In genomic region chr3:30226928-30227370, GRCm38 (mm10) we compare ENCODE assay signal across 8 mouse cellular contexts.
DNase-seq lines count a peak whose midpoint lies in the region; ATAC-seq and TF ChIP-seq lines count a peak whose summit lies in the region.

No protein-coding gene starts in this region.

- no peak overlapping the region for H3K9ac ChIP-seq in embryonic facial prominence, embryonic 14.5 days (ENCODE audit: low read depth, low read length)
- no peak overlapping the region for H3K9ac ChIP-seq in kidney, embryonic 14.5 days (ENCODE audit: low read depth, low read length)
- no peak overlapping the region for H3K9ac ChIP-seq in midbrain, embryonic 11.5 days (ENCODE audit: low read length)

- no peak overlapping the region for H3K27ac ChIP-seq in embryonic facial prominence, embryonic 14.5 days (replicated peaks; ENCODE audit: low read depth, low read length)
- H3K27ac ChIP-seq in kidney, embryonic 14.5 days (ENCODE audit: low read depth, low read length): no peak overlapping the region
- H3K27ac ChIP-seq in midbrain, embryonic 11.5 days (ENCODE audit: low read depth, low read length): no peak overlapping the region
- no peak overlapping the region for H3K27ac ChIP-seq in layer of hippocampus, adult 2 months

- DNase-seq in adrenal gland, postnatal 14 days: peak; percentile 13
- no peak for DNase-seq in adrenal gland, postnatal 4 days (ENCODE audit: low spot score in 2 of 2)
- peak; percentile 79 for DNase-seq in embryonic facial prominence, embryonic 14.5 days (ENCODE audit: low spot score)
- DNase-seq in midbrain, embryonic 11.5 days (ENCODE audit: low spot score, missing footprints): peak; percentile 93
- DNase-seq in spleen, postnatal 14 days (ENCODE audit: low spot score in 2 of 2): no peak
- no peak for DNase-seq in layer of hippocampus, adult 2 months (ENCODE audit: low spot score in 2 of 2)

- no peak overlapping the region for H3K4me3 ChIP-seq in embryonic facial prominence, embryonic 14.5 days (ENCODE audit: low read depth, low read length)
- no peak overlapping the region for H3K4me3 ChIP-seq in kidney, embryonic 14.5 days (ENCODE audit: low read length)
- H3K4me3 ChIP-seq in midbrain, embryonic 11.5 days (ENCODE audit: low read depth, low read length): no peak overlapping the region
- no peak overlapping the region for H3K4me3 ChIP-seq in layer of hippocampus, adult 2 months

- ATAC-seq in embryonic facial prominence, embryonic 14.5 days (ENCODE audit: low read depth): peak; percentile 85
- ATAC-seq in kidney, embryonic 14.5 days (ENCODE audit: low FRiP score, low TSS enrichment): peak; percentile 80
- ATAC-seq in midbrain, embryonic 11.5 days (ENCODE audit: low FRiP score): peak; percentile 92
- ATAC-seq in megakaryocyte, adult 5-6 weeks (ENCODE audit: poor library complexity, severe bottlenecking): no peak

- TF ChIP-seq CTCF in layer of hippocampus, adult 2 months (conservative IDR thresholded peaks at IDR 0.05): no peak

- no peaks in the 10 kb centered on the region for H3K36me3 ChIP-seq in embryonic facial prominence, embryonic 14.5 days (ENCODE audit: control insufficient read depth, insufficient read depth, low read length)
- no peaks in the 10 kb centered on the region for H3K36me3 ChIP-seq in kidney, embryonic 14.5 days (ENCODE audit: control insufficient read depth, insufficient read depth, low read length)
- no peaks in the 10 kb centered on the region for H3K36me3 ChIP-seq in midbrain, embryonic 11.5 days (ENCODE audit: control insufficient read depth, insufficient read depth, low read length)

- H3K27me3 ChIP-seq in embryonic facial prominence, embryonic 14.5 days (replicated peaks; ENCODE audit: control insufficient read depth, insufficient read depth, low read length): peaks cover 3% of the 10 kb centered on the region; the same call in 1 of the 2 replicates
- H3K27me3 ChIP-seq in kidney, embryonic 14.5 days (ENCODE audit: control insufficient read depth, insufficient read depth, low read length): no peaks in the 10 kb centered on the region
- peaks cover 5% of the 10 kb centered on the region; the same call in 1 of the 2 replicates for H3K27me3 ChIP-seq in midbrain, embryonic 11.5 days (ENCODE audit: control insufficient read depth, insufficient read depth, low read length)

- 18% methylated on average over 9 of the region's 13 CpGs for whole genome bisulfite sequencing in embryonic facial prominence, embryonic 14.5 days
- WGBS in kidney, embryonic 14.5 days: 49% methylated on average over 13 of the region's 13 CpGs
- WGBS in midbrain, embryonic 11.5 days: 27% methylated on average over 13 of the region's 13 CpGs

- no peaks in the 10 kb centered on the region for H3K9me3 ChIP-seq in embryonic facial prominence, embryonic 14.5 days (ENCODE audit: control insufficient read depth, low read length)
- no peaks in the 10 kb centered on the region for H3K9me3 ChIP-seq in kidney, embryonic 14.5 days (ENCODE audit: control insufficient read depth, low read length)
- no peaks in the 10 kb centered on the region for H3K9me3 ChIP-seq in midbrain, embryonic 11.5 days (ENCODE audit: control insufficient read depth, low read length)

- no peak overlapping the region for H3K4me2 ChIP-seq in embryonic facial prominence, embryonic 14.5 days (ENCODE audit: low read depth, low read length)
- H3K4me2 ChIP-seq in kidney, embryonic 14.5 days (replicated peaks; ENCODE audit: low read depth, low read length): no peak overlapping the region
- H3K4me2 ChIP-seq in midbrain, embryonic 11.5 days: no peak overlapping the region

- 0 out of 2 replicates have a peak, but pooled peaks cover 8% of the 10 kb centered on the region for H3K4me1 ChIP-seq in embryonic facial prominence, embryonic 14.5 days (ENCODE audit: control insufficient read depth, insufficient read depth, low read length)
- H3K4me1 ChIP-seq in kidney, embryonic 14.5 days (ENCODE audit: control insufficient read depth, insufficient read depth, low read length): peaks cover 6% of the 10 kb centered on the region; the same call in 1 of the 2 replicates
- H3K4me1 ChIP-seq in midbrain, embryonic 11.5 days (ENCODE audit: control insufficient read depth, insufficient read depth, low read length): peaks cover 20% of the 10 kb centered on the region

Comparison
In these comparisons a context has a peak if more than half of its experiments do, and no peak if none do; other contexts are left out.
1. DNase-seq: peak in adrenal gland, postnatal 14 days (single experiment), embryonic facial prominence, embryonic 14.5 days (single experiment) and midbrain, embryonic 11.5 days (single experiment); none in adrenal gland, postnatal 4 days (0 of 2), spleen, postnatal 14 days (0 of 2) and layer of hippocampus, adult 2 months (0 of 2).